Mouse (Mus musculus) megakaryocyte, embryonic 14.5 days (primary cell): ENCODE data around the gene Gm10645.

Experiments
- FLI1 ChIP-seq: IDR thresholded peaks from 2 replicates; pipeline ENCODE4 v1.6.1; 2012; ENCODE audit warnings: low read length, inconsistent platforms, mixed read lengths
- GATA1 ChIP-seq: IDR thresholded peaks from 3 replicates; pipeline ENCODE4 v1.6.1; 2012; ENCODE audit warnings: mixed read lengths, low read length, inconsistent platforms, borderline replicate concordance

DNA sequence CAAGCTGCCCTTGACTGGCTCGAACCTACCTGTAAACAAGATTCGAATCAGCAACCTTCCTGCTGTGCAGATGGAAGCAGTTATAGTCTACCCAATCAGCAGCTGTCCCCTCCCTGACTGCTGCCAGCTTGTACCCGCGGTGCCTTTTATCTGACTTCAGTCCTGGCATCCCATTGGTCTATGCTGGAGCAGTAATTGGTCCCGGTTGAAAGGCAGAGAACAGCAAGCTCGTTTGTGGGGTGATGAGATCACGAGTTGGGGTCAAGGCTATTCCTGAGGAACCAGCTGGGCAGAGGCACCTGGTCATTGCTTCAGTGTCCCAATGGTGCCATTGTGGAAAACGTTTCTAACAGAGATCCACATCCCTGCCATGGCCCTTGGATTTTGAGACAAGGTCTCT is 33.7 kb upstream of the Gm10645 start:
- TF ChIP-seq FLI1: no peak
- no peak for TF ChIP-seq GATA1
